Mouse (Mus musculus): ENCODE measurements around the gene Arhgap31. TPM values are rescaled to one million over a fixed set of nuclear protein-coding genes. Genes with fewer than 3 reads are reported as not detected.

Arhgap31 gene
- total RNA-seq, 1 experiment from 2014 or later, result 28.4 TPM

GRCm38 (mm10) chr16:38602989-38603804 is 109.9 kb downstream of the Arhgap31 start:
- no peak for DNase-seq

DNA sequence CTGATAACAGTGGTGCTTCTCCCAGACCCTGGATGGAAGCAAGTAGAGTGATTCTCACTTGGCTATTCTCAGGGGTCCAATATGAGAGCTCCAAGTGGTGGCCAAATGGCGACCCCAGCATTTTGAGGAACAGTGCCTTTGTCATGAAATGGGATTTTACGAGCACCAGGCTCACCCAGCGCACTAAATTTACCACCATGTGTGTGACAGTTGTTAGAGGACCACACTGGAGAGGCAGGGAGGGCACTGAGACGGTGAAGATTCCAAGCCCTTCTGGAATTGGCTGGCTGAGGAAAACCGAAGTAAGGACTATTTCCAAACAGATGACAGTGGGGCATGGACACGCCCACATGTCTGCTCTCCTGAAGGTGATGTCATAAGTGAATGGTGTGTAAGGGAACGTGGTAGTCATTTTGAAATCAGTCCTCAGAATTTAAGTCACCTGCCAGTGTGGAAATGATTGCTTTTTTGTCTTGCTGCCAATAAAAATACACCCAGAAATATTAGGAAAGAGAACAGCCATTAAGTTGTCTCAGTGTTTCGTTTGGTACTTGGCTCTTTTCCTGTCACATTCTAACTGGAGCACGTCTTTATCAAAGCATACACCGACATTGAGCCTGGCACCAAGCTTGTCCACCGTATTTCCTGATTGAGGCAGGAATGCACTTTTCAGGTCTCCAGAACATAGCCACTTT is 113.9 kb downstream of the Arhgap31 start:
- DNase-seq, result no peak

GRCm38 (mm10) chr16:38596651-38597050 is 116.4 kb downstream of the Arhgap31 start:
- no peak for DNase-seq

GRCm38 (mm10) chr16:38596099-38596498 is 117.0 kb downstream of the Arhgap31 start:
- no peak for DNase-seq

DNA sequence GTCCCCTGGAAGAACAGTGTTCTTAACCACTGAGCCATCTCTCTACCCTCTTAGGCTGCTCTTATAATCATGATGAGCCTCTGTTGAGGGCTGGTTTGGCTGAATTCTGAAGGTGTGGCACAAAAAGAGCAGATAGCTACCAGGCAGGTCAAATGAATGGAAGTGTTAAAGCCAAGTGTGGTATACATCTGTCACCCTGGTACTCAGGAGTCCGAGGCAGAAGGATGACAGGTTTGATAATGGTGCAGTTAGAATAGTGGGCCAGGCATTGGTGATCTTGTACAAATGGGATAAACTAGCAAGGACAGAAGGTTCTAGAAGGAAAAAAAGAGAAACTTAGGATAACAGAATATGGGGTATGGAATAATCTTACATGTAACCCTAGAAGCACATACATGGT is 118.6 kb downstream of the Arhgap31 start:
- DNase-seq, result no peak

- no peak for DNase-seq
Observed at GRCm38 (mm10) chr16:38592946-38593345, 120.1 kb downstream of the Arhgap31 start.

- DNase-seq, result no peak
Observed at GRCm38 (mm10) chr16:38592026-38592678, 120.9 kb downstream of the Arhgap31 start.

- no peak for DNase-seq
Observed at GRCm38 (mm10) chr16:38591506-38591905, 121.6 kb downstream of the Arhgap31 start.

GRCm38 (mm10) chr16:38587572-38587971 is 125.5 kb downstream of the Arhgap31 start:
- DNase-seq, result no peak

- no peak for DNase-seq
Observed at GRCm38 (mm10) chr16:38587163-38587562, 125.9 kb downstream of the Arhgap31 start.

GRCm38 (mm10) chr16:38585186-38585585 is 127.9 kb downstream of the Arhgap31 start:
- no peak for DNase-seq

DNA sequence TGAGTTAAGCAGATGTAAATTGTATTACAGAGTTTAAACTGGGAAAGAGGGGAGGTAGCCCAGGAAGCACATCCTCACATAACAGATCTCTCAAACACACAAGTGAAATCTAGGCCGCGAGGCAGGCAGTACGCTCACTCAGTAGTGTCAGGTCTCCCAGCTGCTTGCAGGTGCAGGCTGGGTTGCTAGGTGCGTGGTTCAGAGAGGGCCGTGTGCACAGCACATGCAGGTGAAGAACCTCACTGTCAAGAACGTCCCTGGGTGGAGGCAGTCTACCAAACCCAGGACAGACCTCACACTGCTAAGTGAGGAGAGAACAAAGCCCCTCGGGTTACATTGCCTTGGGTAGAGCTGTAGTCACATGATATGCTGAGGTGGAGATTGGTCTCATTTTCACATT is 128.3 kb downstream of the Arhgap31 start:
- no peak for DNase-seq

GRCm38 (mm10) chr16:38571481-38571880 is 141.6 kb downstream of the Arhgap31 start:
- DNase-seq, result no peak

GRCm38 (mm10) chr16:38568192-38568591 is 144.9 kb downstream of the Arhgap31 start:
- DNase-seq, result no peak

GRCm38 (mm10) chr16:38563516-38563915 is 149.6 kb downstream of the Arhgap31 start:
- DNase-seq, result no peak

DNA sequence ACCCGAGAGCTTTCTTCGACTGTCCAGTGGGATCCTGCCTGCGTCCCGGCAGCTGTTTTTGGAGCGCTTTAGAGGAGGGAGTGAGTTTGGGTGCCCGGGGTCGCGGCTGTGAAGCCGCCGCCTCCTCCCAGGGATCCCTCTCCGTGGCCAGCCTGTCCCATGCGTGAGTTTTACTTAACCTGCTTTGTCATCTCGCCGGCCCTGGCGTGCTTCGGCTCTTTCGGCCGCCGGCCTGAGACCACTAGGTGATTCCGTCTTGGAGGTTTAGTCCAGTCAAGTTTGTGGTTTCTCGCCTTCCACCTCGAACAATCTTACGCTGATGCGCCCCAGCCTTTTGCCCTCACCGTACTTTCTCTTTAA is 150.1 kb downstream of the Arhgap31 start:
- DNase-seq, result no peak

DNA sequence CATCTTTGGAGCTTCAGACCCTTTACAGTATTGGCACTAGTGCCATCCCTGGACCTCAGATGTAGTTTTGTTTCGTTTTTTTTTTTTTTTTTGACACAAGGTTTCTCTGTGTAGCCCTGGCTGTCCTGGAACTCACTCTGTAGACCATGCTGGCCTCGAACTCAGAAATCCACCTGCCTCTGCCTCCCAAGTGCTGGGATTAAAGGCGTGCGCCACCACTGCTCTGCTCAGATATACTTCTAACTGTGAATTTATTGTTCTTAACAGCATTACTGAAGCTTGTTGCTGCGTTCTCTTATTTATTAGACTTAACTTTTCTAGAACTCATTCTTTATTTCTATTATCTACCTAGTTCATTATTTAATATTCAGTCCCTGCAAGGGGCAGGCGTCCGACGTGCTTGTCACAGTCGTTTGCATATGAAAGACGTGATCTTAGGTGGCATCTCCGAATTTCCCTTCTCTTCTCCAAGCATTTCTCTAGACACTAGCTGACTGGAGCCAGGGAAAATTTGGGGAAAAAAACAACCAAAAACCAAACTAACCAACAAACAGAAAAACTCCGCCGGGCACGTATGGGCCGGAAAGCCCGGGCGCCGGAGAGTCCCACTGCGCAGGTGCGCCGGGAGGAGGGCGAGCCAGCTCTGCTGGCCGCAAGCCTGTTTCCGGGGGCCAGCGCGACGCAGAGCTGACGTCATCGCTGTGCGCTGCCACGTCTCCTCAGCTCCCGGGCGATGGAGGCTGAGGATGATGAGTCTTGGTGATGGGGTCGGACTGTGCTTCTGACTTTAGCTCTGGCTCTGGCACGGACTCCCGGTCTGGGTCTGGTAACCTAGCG is 150.7 kb downstream of the Arhgap31 start:
- DNase-seq, result peak; percentile 96

DNA sequence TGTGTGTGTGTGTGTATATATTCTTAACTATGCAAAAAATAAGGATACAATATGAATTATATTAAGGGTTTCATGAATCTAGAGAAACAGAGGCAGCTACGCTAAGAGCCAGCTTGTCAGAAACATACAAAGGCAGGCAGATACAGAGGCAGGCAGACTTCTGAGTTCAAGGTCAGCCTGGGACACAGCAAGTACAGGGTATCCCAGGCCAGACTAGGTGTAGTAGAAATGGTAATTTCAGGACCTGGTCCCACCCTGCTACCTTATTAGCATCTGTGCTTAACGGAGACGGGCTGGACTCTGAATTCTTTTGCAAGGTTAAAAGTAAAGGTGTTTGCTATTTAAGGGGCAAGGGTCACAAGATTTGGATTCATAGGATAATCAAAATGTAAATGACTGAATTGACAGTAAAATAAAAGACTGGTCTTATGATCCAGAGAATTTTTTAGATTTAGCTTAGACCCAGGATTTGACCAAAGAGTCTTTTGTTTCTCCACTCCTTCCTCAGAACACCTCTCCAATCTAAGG is 154.8 kb downstream of the Arhgap31 start, which contains the start of gene Tmem39a:
TSS of gene Tmem39a (plus strand) at position 478 of the 528 bp plus-strand sequence.
- DNase-seq, result no peak

DNA sequence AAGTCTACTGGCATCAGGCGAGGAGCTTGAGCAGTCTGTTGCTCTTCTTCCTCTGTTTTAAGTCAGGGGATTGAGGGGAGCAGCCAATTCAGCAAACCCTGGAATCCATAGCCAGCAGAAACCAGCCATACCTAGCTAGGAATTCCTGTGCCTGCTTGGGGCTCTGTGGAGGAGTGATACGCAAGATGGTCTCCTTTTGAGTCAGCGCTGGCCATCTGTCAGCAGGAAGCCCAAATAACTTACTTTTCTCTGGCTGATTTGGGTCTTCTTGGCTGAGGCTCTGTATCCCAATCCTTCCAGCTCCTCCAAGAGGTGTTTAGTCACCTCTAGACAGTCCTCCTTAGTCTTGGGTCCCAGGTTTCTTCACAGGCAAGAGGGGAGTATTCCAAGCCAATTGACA is 157.1 kb downstream of the Arhgap31 start:
- DNase-seq, result no peak

DNA sequence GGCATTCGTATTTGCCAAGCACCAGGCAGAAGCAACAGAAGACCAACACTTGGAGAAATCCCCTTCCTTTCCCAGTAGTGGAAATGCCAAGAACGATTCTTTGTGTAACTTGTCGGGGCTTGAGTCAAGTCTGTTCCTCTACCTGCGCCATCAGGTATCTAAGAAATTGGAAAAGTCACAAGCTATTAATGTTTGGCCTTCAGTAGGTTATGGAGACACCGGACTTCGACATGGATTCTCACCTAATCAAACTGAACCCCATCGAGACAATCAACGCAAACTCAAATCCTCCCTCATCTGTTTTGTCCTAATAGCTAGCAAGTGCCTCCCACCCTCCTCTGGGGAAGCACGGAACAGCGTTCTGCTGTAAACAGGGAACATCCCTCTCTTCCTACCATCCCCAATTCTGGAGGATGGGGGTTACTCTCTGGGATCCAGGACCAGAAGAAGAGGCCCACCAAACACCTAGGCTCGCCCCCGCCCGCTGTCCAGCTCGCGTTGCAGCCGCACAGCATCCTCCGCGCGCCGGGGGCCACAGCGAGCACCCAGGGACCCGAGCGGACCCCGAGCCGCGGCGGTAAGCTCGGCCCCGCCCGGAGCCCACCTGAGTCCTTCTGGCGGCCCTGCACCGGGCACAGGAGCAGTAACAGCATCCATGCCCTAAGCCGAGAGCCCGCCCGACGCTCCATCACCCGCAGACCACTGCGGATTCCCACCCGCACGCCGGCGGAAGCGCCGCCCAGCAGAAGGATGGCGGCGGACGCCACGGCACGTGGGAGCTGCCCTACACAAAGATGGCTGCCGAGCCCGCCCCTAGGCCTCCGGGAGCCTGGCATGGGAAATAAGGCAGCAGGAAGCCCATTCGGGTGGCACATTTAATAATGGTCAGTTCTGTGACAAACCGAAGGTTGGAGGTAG is 163.3 kb downstream of the Arhgap31 start, which contains the start of gene Poglut1:
TSS of gene Poglut1 (minus strand) at position 780 of the 918 bp plus-strand sequence.
- peak; percentile 79 for DNase-seq

Data from adrenal gland, postnatal 25 days (tissue).